Mouse (Mus musculus) monocyte, adult 59 days (primary cell): Measurements from ENCODE around the gene Frmd3. TPM values are rescaled to one million over a fixed set of nuclear protein-coding genes. Genes with fewer than 3 reads are reported as not detected.

ENCODE experiments used
- total RNA-seq, 2 experiments: library from RNA; stranded (reverse); gene quantifications; one replicate each; pipeline ENCODE4 v1.2.4; 2023

Frmd3 gene
- total RNA-seq, result not detected

DNA sequence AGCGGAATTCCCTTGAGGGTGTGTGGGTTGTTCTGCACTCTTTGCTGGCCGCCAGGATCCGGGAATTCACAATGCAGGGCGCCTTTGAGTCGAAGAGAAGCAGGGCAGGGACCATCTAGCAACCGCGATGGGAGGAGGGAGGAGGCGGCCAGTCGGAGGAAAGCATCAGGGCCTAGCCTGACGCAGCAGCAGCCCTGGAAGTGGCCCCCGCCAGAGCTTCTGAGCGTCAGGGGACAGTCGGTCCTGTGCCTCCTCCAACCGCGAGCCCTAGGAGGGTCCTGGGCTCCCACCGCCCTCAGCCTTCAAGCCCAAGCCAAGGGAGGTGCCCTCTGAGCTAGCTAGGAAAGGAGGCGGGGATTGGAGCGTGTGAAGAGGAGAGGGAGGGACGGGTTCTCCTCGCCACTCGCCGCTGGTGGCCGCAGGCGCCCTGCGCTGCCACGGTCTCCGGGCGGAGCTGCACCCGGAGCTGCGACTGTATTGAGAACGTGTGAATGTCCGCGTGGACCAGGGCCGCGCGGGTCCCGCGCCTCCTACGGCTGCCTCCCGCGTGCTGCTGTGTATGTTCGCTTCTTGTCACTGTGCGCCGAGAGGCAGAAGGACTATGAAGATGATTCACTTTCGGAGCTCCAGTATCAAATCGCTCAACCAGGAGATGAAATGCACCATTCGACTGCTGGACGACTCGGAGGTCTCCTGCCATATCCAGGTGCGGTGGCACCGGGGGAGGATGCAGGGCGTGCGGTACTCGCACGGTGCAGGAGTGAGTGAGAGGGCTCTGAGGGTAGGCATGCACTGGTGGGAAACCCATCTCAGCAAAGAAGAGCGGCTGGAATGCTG lies at the start of gene Frmd3:
Frmd3 (plus strand) TSS at position 232 of the 837 bp plus-strand sequence.

DNA sequence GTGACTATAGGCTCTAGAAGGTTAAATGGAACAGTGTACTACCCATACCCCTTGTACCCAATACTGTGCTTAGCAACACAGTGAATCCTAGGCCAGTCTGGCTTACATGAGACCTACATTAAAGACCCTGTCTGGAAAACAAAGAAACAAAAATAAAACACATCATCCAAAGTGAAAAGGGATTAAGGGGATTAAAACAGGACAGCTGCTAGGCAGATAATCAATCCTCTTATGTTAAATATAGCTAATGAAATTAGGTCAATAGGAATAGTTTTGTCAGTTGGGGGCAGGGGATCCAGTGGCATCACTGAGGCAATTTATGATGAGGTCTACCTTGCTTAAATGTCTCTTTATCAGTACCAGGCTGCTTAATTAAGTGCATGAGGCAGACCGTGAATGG lies 228.9 kb downstream of the Frmd3 start, which contains the start of gene Kdm4c:
Kdm4c (plus strand) TSS at position 322 of the 400 bp plus-strand sequence.

Other genes with a start within 250 kb of the Frmd3 start
- gene Rasef, start 222.4 kb upstream of the Frmd3 start, total RNA-seq, result not detected
- not detected for gene Gm11758, start 137.2 kb upstream of the Frmd3 start, total RNA-seq
- gene Gm11757, start 122.3 kb upstream of the Frmd3 start, total RNA-seq, result not detected
- gene Gm13871, start 107.5 kb upstream of the Frmd3 start, total RNA-seq, result not detected
- not detected for gene Gm11756, start 92.7 kb upstream of the Frmd3 start, total RNA-seq
- not detected for gene 2310002L09Rik, start 62.6 kb upstream of the Frmd3 start, total RNA-seq
- 10 to 100 TPM; 33.0 to 35.8 TPM for gene Kdm4c, start 229.1 kb downstream of the Frmd3 start, total RNA-seq